Mouse (Mus musculus): ENCODE measurements at regions not wholly inside any gene's neighbourhood (a gene's known extent, or its start where the extent isn't known, plus 50 kb on each side); places are given as distances from the start of the nearest gene placed in this dataset.

- no peak for DNase-seq (ENCODE audit: extremely low spot score in 1 of 2, low spot score in 1 of 2)
Measured at GRCm38 (mm10) chr17:7680658-7681057, 146.4 kb downstream of the Fndc1 start.

GRCm38 (mm10) chr17:7679786-7680185 is 147.3 kb downstream of the Fndc1 start:
- no peak for DNase-seq (ENCODE audit: extremely low spot score in 1 of 2, low spot score in 1 of 2)

GRCm38 (mm10) chr17:7678898-7679297 is 148.2 kb downstream of the Fndc1 start:
- no peak for DNase-seq (ENCODE audit: extremely low spot score in 1 of 2, low spot score in 1 of 2)

- no peak for DNase-seq (ENCODE audit: extremely low spot score in 1 of 2, low spot score in 1 of 2)
Measured at GRCm38 (mm10) chr17:7677796-7678195, 149.3 kb downstream of the Fndc1 start.

- no peak for DNase-seq (ENCODE audit: extremely low spot score in 1 of 2, low spot score in 1 of 2)
Measured at GRCm38 (mm10) chr17:7677301-7677700, 149.8 kb downstream of the Fndc1 start.

GRCm38 (mm10) chr17:7676776-7677175 is 150.3 kb downstream of the Fndc1 start:
- DNase-seq (ENCODE audit: extremely low spot score in 1 of 2, low spot score in 1 of 2) = no peak

- DNase-seq (ENCODE audit: extremely low spot score in 1 of 2, low spot score in 1 of 2) = no peak
Measured at GRCm38 (mm10) chr17:7674511-7674910, 152.6 kb downstream of the Fndc1 start.

- DNase-seq (ENCODE audit: extremely low spot score in 1 of 2, low spot score in 1 of 2) = no peak
Measured at GRCm38 (mm10) chr17:7667826-7668225, 159.3 kb downstream of the Fndc1 start.

GRCm38 (mm10) chr17:7666781-7667398 is 160.2 kb downstream of the Fndc1 start:
- DNase-seq (ENCODE audit: extremely low spot score in 1 of 2, low spot score in 1 of 2) = no peak

GRCm38 (mm10) chr17:7666207-7666606 is 160.9 kb downstream of the Fndc1 start:
- no peak for DNase-seq (ENCODE audit: extremely low spot score in 1 of 2, low spot score in 1 of 2)

GRCm38 (mm10) chr17:7665686-7666085 is 161.4 kb downstream of the Fndc1 start:
- DNase-seq (ENCODE audit: extremely low spot score in 1 of 2, low spot score in 1 of 2) = no peak

GRCm38 (mm10) chr17:7663896-7664880 is 162.9 kb downstream of the Fndc1 start:
- DNase-seq (ENCODE audit: extremely low spot score in 1 of 2, low spot score in 1 of 2) = no peak

GRCm38 (mm10) chr17:7656503-7656902 is 170.6 kb downstream of the Fndc1 start:
- DNase-seq (ENCODE audit: extremely low spot score in 1 of 2, low spot score in 1 of 2) = no peak

GRCm38 (mm10) chr17:7655966-7656365 is 171.1 kb downstream of the Fndc1 start:
- no peak for DNase-seq (ENCODE audit: extremely low spot score in 1 of 2, low spot score in 1 of 2)

- DNase-seq (ENCODE audit: extremely low spot score in 1 of 2, low spot score in 1 of 2) = no peak
Measured at GRCm38 (mm10) chr17:7654064-7654564, 173.0 kb downstream of the Fndc1 start.

GRCm38 (mm10) chr17:7652037-7652436 is 175.1 kb downstream of the Fndc1 start:
- DNase-seq (ENCODE audit: extremely low spot score in 1 of 2, low spot score in 1 of 2) = no peak

GRCm38 (mm10) chr17:7650417-7650816 is 176.7 kb downstream of the Fndc1 start:
- no peak for DNase-seq (ENCODE audit: extremely low spot score in 1 of 2, low spot score in 1 of 2)

- no peak for DNase-seq (ENCODE audit: extremely low spot score in 1 of 2, low spot score in 1 of 2)
Measured at GRCm38 (mm10) chr17:7644857-7645481, 182.1 kb downstream of the Fndc1 start.

- DNase-seq (ENCODE audit: extremely low spot score in 1 of 2, low spot score in 1 of 2) = no peak
Measured at GRCm38 (mm10) chr17:7643640-7644039, 183.5 kb downstream of the Fndc1 start.

GRCm38 (mm10) chr17:7642442-7642887 is 184.6 kb downstream of the Fndc1 start:
- DNase-seq (ENCODE audit: extremely low spot score in 1 of 2, low spot score in 1 of 2) = no peak

- DNase-seq (ENCODE audit: extremely low spot score in 1 of 2, low spot score in 1 of 2) = no peak
Measured at GRCm38 (mm10) chr17:7634291-7634664, 192.8 kb downstream of the Fndc1 start.

Data from layer of hippocampus, postnatal 25 days (tissue).